Mouse (Mus musculus): ENCODE results near the gene Rere. TPM values are rescaled to one million over a fixed set of nuclear protein-coding genes. Genes with fewer than 3 reads are reported as not detected.
"Not testable (repeated sequence)": the region's sequence is repeated elsewhere in the genome, so short reads cannot be mapped to it uniquely, and the experiment has no call there.

Gene Rere
- total and polyA plus RNA-seq, 2 experiments from 2014 or later, result 25.9 to 32.9 TPM

- ATAC-seq (no peak), DNase-seq (ENCODE audit: low spot score) (no peak)
- no peaks in the 10 kb centered on the region for H3K9me3 ChIP-seq (ENCODE audit: low read length)
- no peak overlapping the region for H3K9ac ChIP-seq (replicated peaks; ENCODE audit: low read length)
- no peaks in the 10 kb centered on the region for H3K4me1 ChIP-seq (ENCODE audit: insufficient read depth, low read length)
- no peak overlapping the region for H3K4me2 ChIP-seq (ENCODE audit: low read depth, low read length)
- H3K4me3 ChIP-seq (ENCODE audit: low read length), result no peak overlapping the region
- no peaks in the 10 kb centered on the region for H3K27me3 ChIP-seq (ENCODE audit: insufficient read depth, low read length)
- WGBS, result 77% methylated on average over 3 of the region's 3 CpGs
- H3K27ac ChIP-seq, result no peak overlapping the region
- H3K36me3 ChIP-seq (ENCODE audit: insufficient read depth, low read length), result peaks cover 14% of the 10 kb centered on the region
- TF ChIP-seq CTCF (IDR thresholded peaks at IDR 0.05; ENCODE audit: low read depth), result no peak
These were observed 227.7 kb downstream of the Rere start for GRCm38 (mm10) chr4:150509026-150509712.

- Histone ChIP-seq H3K4me1 (ENCODE audit: insufficient read depth, low read length) (no peaks in the 10 kb centered on the region), H3K4me3 (ENCODE audit: low read length) (no peak overlapping the region), H3K27ac (no peak overlapping the region), H3K9ac (replicated peaks; ENCODE audit: low read length) (no peak overlapping the region), H3K9me3 (ENCODE audit: low read length) (no peaks in the 10 kb centered on the region), H3K27me3 (ENCODE audit: insufficient read depth, low read length) (no peaks in the 10 kb centered on the region), H3K4me2 (ENCODE audit: low read depth, low read length) (no peak overlapping the region), H3K36me3 (ENCODE audit: insufficient read depth, low read length) (peaks cover 14% of the 10 kb centered on the region)
- ATAC-seq, result no peak
- DNase-seq (ENCODE audit: low spot score), result no peak
- TF ChIP-seq CTCF (IDR thresholded peaks at IDR 0.05; ENCODE audit: low read depth), result no peak
- 88% methylated on average over 2 of the region's 2 CpGs for WGBS
These were observed 228.6 kb downstream of the Rere start for GRCm38 (mm10) chr4:150510036-150510435.

- not testable (repeated sequence) for H3K4me3 ChIP-seq (ENCODE audit: low read length); H3K9ac ChIP-seq (replicated peaks; ENCODE audit: low read length); H3K9me3 ChIP-seq (ENCODE audit: low read length); H3K4me2 ChIP-seq (ENCODE audit: low read depth, low read length); H3K27ac ChIP-seq; ATAC-seq; DNase-seq (ENCODE audit: low spot score); H3K27me3 ChIP-seq (ENCODE audit: insufficient read depth, low read length); H3K4me1 ChIP-seq (ENCODE audit: insufficient read depth, low read length)
- WGBS, result 94% methylated on average over 4 of the region's 6 CpGs
- H3K36me3 ChIP-seq (ENCODE audit: insufficient read depth, low read length), result peaks cover 14% of the 10 kb centered on the region
These were observed 231.9 kb downstream of the Rere start for GRCm38 (mm10) chr4:150513387-150513786.

- Histone ChIP-seq H3K9ac (replicated peaks; ENCODE audit: low read length) (no peak overlapping the region), H3K27ac (no peak overlapping the region), H3K4me3 (ENCODE audit: low read length) (no peak overlapping the region), H3K4me1 (ENCODE audit: insufficient read depth, low read length) (no peaks in the 10 kb centered on the region), H3K27me3 (ENCODE audit: insufficient read depth, low read length) (no peaks in the 10 kb centered on the region), H3K4me2 (ENCODE audit: low read depth, low read length) (no peak overlapping the region), H3K9me3 (ENCODE audit: low read length) (no peaks in the 10 kb centered on the region), H3K36me3 (ENCODE audit: insufficient read depth, low read length) (peaks cover 4% of the 10 kb centered on the region; the same call in 1 of the 2 replicates)
- DNase-seq (ENCODE audit: low spot score), result no peak
- WGBS, result 73% methylated on average over 2 of the region's 2 CpGs
- no peak for ATAC-seq
- TF ChIP-seq CTCF (IDR thresholded peaks at IDR 0.05; ENCODE audit: low read depth), result no peak
These were observed 234.8 kb downstream of the Rere start for GRCm38 (mm10) chr4:150516201-150516600.

- DNase-seq (ENCODE audit: low spot score) (no peak), ATAC-seq (no peak)
- Histone ChIP-seq H3K4me1 (ENCODE audit: insufficient read depth, low read length) (no peaks in the 10 kb centered on the region), H3K4me3 (ENCODE audit: low read length) (no peak overlapping the region), H3K4me2 (ENCODE audit: low read depth, low read length) (no peak overlapping the region), H3K27ac (no peak overlapping the region), H3K9me3 (ENCODE audit: low read length) (no peaks in the 10 kb centered on the region), H3K36me3 (ENCODE audit: insufficient read depth, low read length) (0 out of 2 replicates have a peak, but pooled peaks cover 4% of the 10 kb centered on the region), H3K9ac (replicated peaks; ENCODE audit: low read length) (no peak overlapping the region), H3K27me3 (ENCODE audit: insufficient read depth, low read length) (no peaks in the 10 kb centered on the region)
- TF ChIP-seq CTCF (IDR thresholded peaks at IDR 0.05; ENCODE audit: low read depth), result no peak
- WGBS, result 52% methylated on average over 4 of the region's 4 CpGs
These were observed 235.9 kb downstream of the Rere start for GRCm38 (mm10) chr4:150517381-150517780.

- no peak for ATAC-seq
- Histone ChIP-seq H3K9me3 (ENCODE audit: low read length) (no peaks in the 10 kb centered on the region), H3K4me2 (ENCODE audit: low read depth, low read length) (no peak overlapping the region), H3K9ac (replicated peaks; ENCODE audit: low read length) (no peak overlapping the region), H3K27ac (no peak overlapping the region), H3K36me3 (ENCODE audit: insufficient read depth, low read length) (no peaks in the 10 kb centered on the region), H3K27me3 (ENCODE audit: insufficient read depth, low read length) (no peaks in the 10 kb centered on the region), H3K4me3 (ENCODE audit: low read length) (no peak overlapping the region), H3K4me1 (ENCODE audit: insufficient read depth, low read length) (no peaks in the 10 kb centered on the region)
- 96% methylated on average over 5 of the region's 5 CpGs for WGBS
- TF ChIP-seq CTCF (IDR thresholded peaks at IDR 0.05; ENCODE audit: low read depth), result no peak
- DNase-seq (ENCODE audit: low spot score), result no peak
These were observed 237.4 kb downstream of the Rere start for GRCm38 (mm10) chr4:150518826-150519225.

- Histone ChIP-seq H3K27ac (no peak overlapping the region), H3K4me3 (ENCODE audit: low read length) (no peak overlapping the region), H3K36me3 (ENCODE audit: insufficient read depth, low read length) (no peaks in the 10 kb centered on the region), H3K9me3 (ENCODE audit: low read length) (no peaks in the 10 kb centered on the region), H3K9ac (replicated peaks; ENCODE audit: low read length) (no peak overlapping the region), H3K4me1 (ENCODE audit: insufficient read depth, low read length) (no peaks in the 10 kb centered on the region), H3K27me3 (ENCODE audit: insufficient read depth, low read length) (no peaks in the 10 kb centered on the region), H3K4me2 (ENCODE audit: low read depth, low read length) (no peak overlapping the region)
- 97% methylated on average over 1 of the region's 1 CpGs for WGBS
- DNase-seq (ENCODE audit: low spot score), result no peak
- no peak for TF ChIP-seq CTCF (IDR thresholded peaks at IDR 0.05; ENCODE audit: low read depth)
- no peak for ATAC-seq
These were observed 238.6 kb downstream of the Rere start for GRCm38 (mm10) chr4:150520069-150520468.
